Mouse (Mus musculus): Measurements from ENCODE around the gene Cemip. TPM values are rescaled to one million over a fixed set of nuclear protein-coding genes. Genes with fewer than 3 reads are reported as not detected.
A peak's percentile ranks its signal among the peaks of the same experiment; 100 is the strongest.
"Not testable (repeated sequence)": the region's sequence is repeated elsewhere in the genome, so short reads cannot be mapped to it uniquely, and the experiment has no call there.

Gene Cemip
- polyA plus RNA-seq (2015; fragmentation: Nextera tagmentation; extraction: Ambion mirVana) = 0.26 and 0.51 TPM in 2 replicates

DNA sequence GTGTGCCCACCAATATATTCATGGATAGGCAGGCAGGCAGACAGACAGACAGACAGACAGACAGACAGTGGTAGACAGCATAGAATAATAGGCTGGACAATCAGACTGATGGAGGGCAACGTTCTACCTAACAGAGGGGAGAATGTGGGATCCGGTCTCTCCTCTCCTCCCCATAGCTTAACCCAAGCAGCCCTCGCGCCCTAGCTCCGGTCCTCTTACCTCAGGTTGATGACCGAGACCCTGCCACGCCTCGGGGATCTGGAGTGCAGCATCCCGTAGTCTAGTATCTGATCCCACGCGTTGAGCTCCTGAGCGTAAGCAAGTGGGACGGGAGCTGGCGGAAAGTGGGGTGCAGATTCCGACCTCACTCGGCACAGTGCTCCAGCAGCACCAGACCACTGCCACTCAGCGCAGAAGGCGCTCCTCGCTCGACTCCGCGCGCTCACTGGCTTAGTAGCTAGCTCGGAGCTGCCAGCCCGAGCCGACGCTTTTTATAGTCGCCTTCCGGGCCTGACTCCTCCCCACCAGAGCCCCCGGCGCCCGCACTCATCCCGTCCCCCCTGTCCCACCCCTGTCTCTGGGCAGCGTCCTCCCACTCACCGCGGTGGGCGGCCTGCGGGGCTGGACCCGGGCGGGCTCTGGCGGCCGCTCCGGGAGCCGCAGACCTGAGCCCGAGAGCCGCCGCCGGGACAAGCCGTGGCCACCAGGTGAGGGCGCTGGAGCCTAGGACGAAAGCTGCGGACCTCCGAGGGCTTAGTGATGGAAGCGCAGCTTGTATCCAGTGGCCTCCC, at the start of gene Cemip:
Cemip (minus strand) TSS at position 464 of the 791 bp plus-strand sequence.
- Histone ChIP-seq H3K9me3 (no peaks in the 10 kb centered on the region), H3K27me3 (replicated peaks) (peaks cover 28% of the 10 kb centered on the region), H3K4me3 (replicated peaks) (peak within 1 kb of the TSS; percentile 38), H3K4me2 (peak within 1 kb of the TSS; percentile 89), H3K9ac (no peak within 1 kb of the TSS), H3K36me3 (no peaks in the 10 kb centered on the region), H3K4me1 (peaks cover 13% of the 10 kb centered on the region), H3K27ac (no peak within 1 kb of the TSS)
- peak; percentile 74 for ATAC-seq (ENCODE audit: insufficient read depth, low FRiP score, low read depth)
- 1% methylated on average over 54 of the region's 54 CpGs for WGBS

DNA sequence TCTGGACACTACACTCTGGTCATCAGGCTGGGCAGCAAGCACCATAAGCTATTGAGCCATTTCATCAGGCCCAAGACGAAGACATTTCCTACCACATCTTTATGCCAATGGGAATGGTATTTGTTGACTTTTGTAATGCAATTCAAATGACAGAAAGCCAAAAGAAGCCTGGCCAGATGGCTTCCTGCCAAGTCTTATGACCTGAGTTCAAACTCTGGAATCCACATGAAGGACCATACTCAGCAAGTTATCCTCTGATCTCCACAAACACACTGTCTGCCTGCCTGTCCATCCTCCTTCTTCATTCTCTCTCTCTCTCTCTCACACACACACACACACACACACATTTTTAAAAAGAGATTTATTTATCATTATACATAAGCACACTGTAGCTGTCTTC, 46.4 kb upstream of the Cemip start:
- no peaks in the 10 kb centered on the region for H3K36me3 ChIP-seq
- no peaks in the 10 kb centered on the region for H3K27me3 ChIP-seq (replicated peaks)
- H3K9me3 ChIP-seq = no peaks in the 10 kb centered on the region
- WGBS = 26% methylated on average over 1 of the region's 1 CpGs
- no peak overlapping the region for H3K27ac ChIP-seq
- H3K9ac ChIP-seq = no peak overlapping the region
- H3K4me1 ChIP-seq = peaks cover 17% of the 10 kb centered on the region; the same call in 1 of the 2 replicates
- H3K4me3 ChIP-seq (replicated peaks) = no peak overlapping the region
- H3K4me2 ChIP-seq = no peak overlapping the region
- ATAC-seq (ENCODE audit: insufficient read depth, low FRiP score, low read depth) = no peak

- WGBS = 69% methylated on average over 4 of the region's 4 CpGs
- Histone ChIP-seq H3K4me1 (peaks cover 17% of the 10 kb centered on the region; the same call in 1 of the 2 replicates), H3K27ac (no peak overlapping the region), H3K27me3 (replicated peaks) (no peaks in the 10 kb centered on the region), H3K36me3 (no peaks in the 10 kb centered on the region), H3K4me3 (replicated peaks) (no peak overlapping the region), H3K9ac (no peak overlapping the region), H3K9me3 (no peaks in the 10 kb centered on the region), H3K4me2 (no peak overlapping the region)
- ATAC-seq (ENCODE audit: insufficient read depth, low FRiP score, low read depth) = no peak
Measured at GRCm38 (mm10) chr7:84131736-84132135, 45.4 kb upstream of the Cemip start.

DNA sequence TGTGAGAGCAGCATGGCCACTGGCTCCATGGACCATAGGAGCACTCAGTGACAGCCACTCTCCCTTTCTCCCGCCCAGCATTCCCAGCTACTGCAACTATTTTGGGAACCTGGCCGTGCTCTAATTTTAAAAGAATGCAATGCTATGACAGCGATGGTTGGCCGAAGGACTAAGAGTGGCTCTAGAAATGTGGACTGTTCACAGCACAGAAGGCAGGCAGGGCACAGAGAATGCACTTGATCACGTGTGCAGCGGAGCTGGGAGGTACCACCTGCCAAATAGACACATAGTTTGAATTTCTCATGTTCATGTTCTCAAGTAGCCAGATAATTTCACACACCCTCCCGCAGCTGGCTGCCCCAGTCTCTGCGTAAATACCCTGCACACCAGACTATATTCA, 42.4 kb upstream of the Cemip start:
- no peak overlapping the region for H3K4me3 ChIP-seq (replicated peaks)
- no peak overlapping the region for H3K4me2 ChIP-seq
- ATAC-seq (ENCODE audit: insufficient read depth, low FRiP score, low read depth) = peak; percentile 74; the same call in 1 of the 2 replicates
- peak overlapping the region; percentile 37; the same call in 1 of the 2 replicates for H3K27ac ChIP-seq
- H3K36me3 ChIP-seq = no peaks in the 10 kb centered on the region
- H3K9ac ChIP-seq = no peak overlapping the region
- WGBS = 42% methylated on average over 8 of the region's 8 CpGs
- H3K27me3 ChIP-seq (replicated peaks) = no peaks in the 10 kb centered on the region
- no peaks in the 10 kb centered on the region for H3K9me3 ChIP-seq
- peaks cover 17% of the 10 kb centered on the region; the same call in 1 of the 2 replicates for H3K4me1 ChIP-seq

DNA sequence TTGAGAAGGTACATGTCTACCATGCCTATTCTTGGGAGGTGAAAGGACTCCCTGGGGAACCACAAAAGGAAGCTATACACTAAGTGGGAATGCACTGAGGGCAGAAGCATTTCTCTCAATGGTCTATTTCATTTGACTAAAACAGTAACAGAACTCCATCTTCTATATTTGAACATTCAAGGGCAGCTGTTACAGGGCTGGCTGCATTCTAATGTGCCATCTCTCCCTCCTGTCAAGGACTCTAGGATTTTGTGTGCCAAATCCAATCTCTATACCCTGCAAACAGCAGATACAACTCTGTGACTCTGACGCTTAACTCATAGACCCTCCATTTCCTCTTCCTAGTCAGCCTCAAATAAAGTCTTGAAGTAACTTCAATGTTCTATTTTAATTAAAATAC, 39.4 kb upstream of the Cemip start:
- peaks cover 23% of the 10 kb centered on the region; the same call in 1 of the 2 replicates for H3K4me1 ChIP-seq
- WGBS = 91% methylated on average over 1 of the region's 1 CpGs
- no peaks in the 10 kb centered on the region for H3K9me3 ChIP-seq
- no peak for ATAC-seq (ENCODE audit: insufficient read depth, low FRiP score, low read depth)
- H3K27ac ChIP-seq = no peak overlapping the region
- no peak overlapping the region for H3K4me2 ChIP-seq
- H3K4me3 ChIP-seq (replicated peaks) = no peak overlapping the region
- no peak overlapping the region for H3K9ac ChIP-seq
- no peaks in the 10 kb centered on the region for H3K36me3 ChIP-seq
- H3K27me3 ChIP-seq (replicated peaks) = no peaks in the 10 kb centered on the region

- H3K4me3 ChIP-seq (replicated peaks); H3K9me3 ChIP-seq; ATAC-seq (ENCODE audit: insufficient read depth, low FRiP score, low read depth); H3K4me2 ChIP-seq; H3K27ac ChIP-seq; H3K9ac ChIP-seq; H3K27me3 ChIP-seq (replicated peaks); H3K36me3 ChIP-seq: not testable (repeated sequence)
- 86% methylated on average over 4 of the region's 4 CpGs for WGBS
- peaks cover 24% of the 10 kb centered on the region for H3K4me1 ChIP-seq
Measured at GRCm38 (mm10) chr7:84123651-84124050, 37.3 kb upstream of the Cemip start.

DNA sequence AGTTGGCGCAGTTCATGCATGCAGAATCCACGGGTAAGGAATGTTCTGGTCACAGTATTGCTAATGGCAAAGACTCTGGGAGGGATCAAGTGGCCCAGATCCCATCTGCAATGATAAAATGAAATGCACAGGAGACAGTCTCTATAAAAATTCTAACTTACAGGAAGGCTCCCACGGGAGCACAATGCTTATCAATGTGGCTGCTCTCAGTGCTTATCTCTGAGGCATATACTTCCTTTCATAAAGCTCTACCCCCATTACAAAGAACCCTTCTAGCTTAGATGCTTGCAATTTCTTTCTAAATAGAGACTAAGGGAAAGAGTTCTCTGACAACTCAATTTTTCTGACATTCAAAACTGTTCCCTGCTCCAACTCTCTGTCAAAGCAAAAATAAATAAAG, 35.5 kb upstream of the Cemip start:
- no peaks in the 10 kb centered on the region for H3K27me3 ChIP-seq (replicated peaks)
- no peaks in the 10 kb centered on the region for H3K9me3 ChIP-seq
- H3K4me2 ChIP-seq = no peak overlapping the region
- ATAC-seq (ENCODE audit: insufficient read depth, low FRiP score, low read depth) = no peak
- no peak overlapping the region for H3K27ac ChIP-seq
- no peaks in the 10 kb centered on the region for H3K36me3 ChIP-seq
- 73% methylated on average over 3 of the region's 3 CpGs for WGBS
- H3K4me3 ChIP-seq (replicated peaks) = no peak overlapping the region
- H3K9ac ChIP-seq = no peak overlapping the region
- H3K4me1 ChIP-seq = peaks cover 22% of the 10 kb centered on the region

- no peaks in the 10 kb centered on the region for H3K27me3 ChIP-seq (replicated peaks)
- peaks cover 22% of the 10 kb centered on the region for H3K4me1 ChIP-seq
- 55% methylated on average over 5 of the region's 5 CpGs for WGBS
- no peak overlapping the region for H3K27ac ChIP-seq
- ATAC-seq (ENCODE audit: insufficient read depth, low FRiP score, low read depth) = no peak
- no peak overlapping the region for H3K9ac ChIP-seq
- no peak overlapping the region for H3K4me3 ChIP-seq (replicated peaks)
- no peaks in the 10 kb centered on the region for H3K9me3 ChIP-seq
- H3K36me3 ChIP-seq = no peaks in the 10 kb centered on the region
- no peak overlapping the region for H3K4me2 ChIP-seq
Measured at GRCm38 (mm10) chr7:84120142-84120760, 33.9 kb upstream of the Cemip start.

- Histone ChIP-seq H3K4me3 (replicated peaks) (no peak overlapping the region), H3K27me3 (replicated peaks) (no peaks in the 10 kb centered on the region), H3K36me3 (no peaks in the 10 kb centered on the region), H3K4me2 (no peak overlapping the region), H3K9me3 (no peaks in the 10 kb centered on the region), H3K9ac (no peak overlapping the region), H3K4me1 (peaks cover 22% of the 10 kb centered on the region), H3K27ac (no peak overlapping the region)
- ATAC-seq (ENCODE audit: insufficient read depth, low FRiP score, low read depth) = no peak
- 47% methylated on average over 12 of the region's 12 CpGs for WGBS
Measured at GRCm38 (mm10) chr7:84119216-84120105, 33.2 kb upstream of the Cemip start.

DNA sequence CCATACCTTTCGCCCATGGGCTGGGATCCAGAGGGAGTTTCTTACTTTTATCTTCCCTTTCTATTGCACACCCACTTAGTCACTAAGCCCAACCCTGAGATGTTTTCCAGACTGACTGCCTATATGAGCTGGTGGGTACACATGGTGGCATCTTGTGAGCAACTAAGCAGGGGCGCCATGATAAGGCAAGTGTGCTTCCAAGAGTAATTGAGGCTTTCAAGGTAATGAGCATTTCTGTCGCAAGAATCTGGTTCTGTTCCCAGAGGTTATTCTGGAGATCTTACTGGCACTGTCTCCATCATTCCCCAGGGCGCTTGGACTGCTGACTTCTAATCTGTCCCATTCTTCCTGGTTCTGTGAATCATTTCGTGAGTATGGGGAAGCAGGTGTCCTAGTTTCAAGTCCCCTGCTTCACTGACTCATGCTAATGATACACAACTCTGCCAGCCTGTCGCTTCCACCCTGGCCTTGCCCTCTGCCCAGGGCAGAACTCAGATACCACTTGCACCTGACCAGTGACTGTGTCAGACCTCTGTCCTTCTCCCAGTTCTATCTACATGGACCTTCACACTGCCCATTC, 31.3 kb upstream of the Cemip start:
- Histone ChIP-seq H3K4me1 (peaks cover 22% of the 10 kb centered on the region), H3K9ac (no peak overlapping the region), H3K4me3 (replicated peaks) (no peak overlapping the region), H3K4me2 (no peak overlapping the region), H3K36me3 (no peaks in the 10 kb centered on the region), H3K27ac (no peak overlapping the region), H3K9me3 (no peaks in the 10 kb centered on the region), H3K27me3 (replicated peaks) (no peaks in the 10 kb centered on the region)
- peak; percentile 32; the same call in 1 of the 2 replicates for ATAC-seq (ENCODE audit: insufficient read depth, low FRiP score, low read depth)
- WGBS = 74% methylated on average over 6 of the region's 6 CpGs
